Mouse (Mus musculus) liver (tissue): ENCODE data around the gene Olfr346.

Experiments
- DNase-seq: peaks from one replicate; pipeline ENCODE4 v3.0.0-alpha.2; 2020; ENCODE audit warnings: mixed read lengths

The Olfr346 gene

DNA sequence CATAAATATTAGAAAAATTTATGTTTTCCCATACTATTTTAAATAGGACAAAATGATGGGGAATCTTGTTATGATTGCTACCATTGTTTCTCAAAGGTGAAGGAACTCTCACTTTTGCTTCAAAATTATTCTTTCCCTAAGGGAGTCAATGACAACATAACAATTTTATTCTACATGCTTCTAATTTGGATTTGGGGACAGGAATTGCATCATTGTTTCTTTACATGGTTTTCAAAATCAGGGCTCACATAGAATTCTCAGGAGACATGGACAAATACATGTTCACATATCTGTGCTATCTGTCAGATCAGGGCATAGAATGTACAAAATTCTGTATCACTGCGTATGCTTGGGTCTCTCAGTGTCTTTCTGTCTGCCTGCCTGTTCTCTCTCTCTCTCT lies at the start of gene Olfr346:
Gene Olfr346, plus strand, starts transcription at position 301 of the 400 bp plus-strand sequence.
- no peak for DNase-seq

GRCm38 (mm10) chr2:36639741-36640140 lies 45.8 kb upstream of the Olfr346 start, which contains the start of gene Olfr345:
TSS of gene Olfr345 (plus strand) at chr2:36640041.
- DNase-seq: no peak

DNA sequence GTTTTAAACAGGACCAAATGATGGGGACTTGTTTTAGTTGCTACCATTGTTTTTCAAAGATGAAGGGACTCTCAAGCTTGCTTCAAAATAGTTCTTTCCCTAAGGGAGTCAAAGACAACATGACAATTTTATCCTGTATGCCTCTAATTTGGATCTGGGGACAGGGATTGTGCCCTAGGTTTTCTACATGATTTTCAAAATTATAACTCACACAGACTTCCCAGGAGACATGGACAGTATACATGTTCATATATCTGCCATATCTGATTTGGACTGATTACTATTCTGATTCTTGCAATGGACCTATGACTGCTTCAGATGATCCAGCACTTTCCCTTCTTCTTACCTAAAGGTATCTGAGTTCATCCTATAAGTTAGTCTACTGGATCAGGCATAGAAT lies 46.0 kb downstream of the Olfr346 start, which contains the start of gene Olfr347:
Gene Olfr347, plus strand, starts transcription at position 301 of the 400 bp plus-strand sequence.
- no peak for DNase-seq

GRCm38 (mm10) chr2:36736226-36736625 lies 50.6 kb downstream of the Olfr346 start:
- no peak for DNase-seq
